Mouse (Mus musculus) C2C12 (cell line): ENCODE measurements around the gene Crcp.

Experiments
- CEBPB ChIP-seq: IDR thresholded peaks from one replicate; pipeline ENCODE4 v1.6.1; 2011; ENCODE audit warnings: low read depth, mild to moderate bottlenecking, control low read depth, moderate library complexity
- CTCF ChIP-seq: IDR thresholded peaks from one replicate; pipeline ENCODE4 v1.5.1; 2011; ENCODE audit not compliant: control insufficient read depth, insufficient read depth, insufficient read length
- FOSL1 ChIP-seq: IDR thresholded peaks from one replicate; pipeline ENCODE4 v1.8.0; 2011; ENCODE audit warnings: mild to moderate bottlenecking, low read length; ENCODE audit not compliant: poor library complexity, insufficient read depth, severe bottlenecking
- MAX ChIP-seq: IDR thresholded peaks from one replicate; pipeline ENCODE4 v1.6.1; 2011; ENCODE audit warnings: mild to moderate bottlenecking, control low read depth
- MYOD1 ChIP-seq: IDR thresholded peaks from one replicate; pipeline ENCODE4 v1.6.1; 2011; ENCODE audit warnings: low read depth; ENCODE audit not compliant: control insufficient read depth, insufficient read length
- MYOG ChIP-seq: IDR thresholded peaks from one replicate; pipeline ENCODE4 v1.6.1; 2011; ENCODE audit not compliant: control insufficient read depth, insufficient read length; ENCODE audit errors: extremely low read depth
- USF1 ChIP-seq: IDR thresholded peaks from one replicate; pipeline ENCODE4 v1.6.1; 2011; ENCODE audit warnings: low read depth, mild to moderate bottlenecking, control low read depth, moderate library complexity

DNA sequence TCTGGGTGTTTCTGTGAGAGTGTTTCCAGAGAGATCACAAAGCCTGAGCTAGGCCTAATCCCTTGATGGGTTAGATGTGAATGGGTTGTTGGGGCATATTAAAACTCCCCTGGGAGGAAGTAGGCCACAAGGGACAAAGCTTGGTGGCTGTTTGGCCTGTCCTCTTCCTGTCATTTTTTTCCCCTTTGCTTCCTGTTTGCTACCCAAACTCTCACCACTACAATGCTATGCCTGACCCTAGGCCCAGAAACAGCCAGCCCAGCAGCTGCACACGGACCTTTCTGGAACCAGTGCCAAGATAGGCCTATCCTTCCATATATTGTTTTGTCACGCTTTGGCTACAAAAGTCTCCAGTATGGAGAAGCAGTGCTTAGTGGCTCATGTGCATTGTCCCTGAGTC, 33.0 kb downstream of the Crcp start:
- no peak for TF ChIP-seq USF1
- no peak for TF ChIP-seq CTCF
- no peak for TF ChIP-seq FOSL1
- TF ChIP-seq MAX, result no peak
- no peak for TF ChIP-seq MYOG
- TF ChIP-seq CEBPB, result no peak
- no peak for TF ChIP-seq MYOD1
